Mouse (Mus musculus): ENCODE measurements around the gene Scn2a.

The Scn2a gene

DNA sequence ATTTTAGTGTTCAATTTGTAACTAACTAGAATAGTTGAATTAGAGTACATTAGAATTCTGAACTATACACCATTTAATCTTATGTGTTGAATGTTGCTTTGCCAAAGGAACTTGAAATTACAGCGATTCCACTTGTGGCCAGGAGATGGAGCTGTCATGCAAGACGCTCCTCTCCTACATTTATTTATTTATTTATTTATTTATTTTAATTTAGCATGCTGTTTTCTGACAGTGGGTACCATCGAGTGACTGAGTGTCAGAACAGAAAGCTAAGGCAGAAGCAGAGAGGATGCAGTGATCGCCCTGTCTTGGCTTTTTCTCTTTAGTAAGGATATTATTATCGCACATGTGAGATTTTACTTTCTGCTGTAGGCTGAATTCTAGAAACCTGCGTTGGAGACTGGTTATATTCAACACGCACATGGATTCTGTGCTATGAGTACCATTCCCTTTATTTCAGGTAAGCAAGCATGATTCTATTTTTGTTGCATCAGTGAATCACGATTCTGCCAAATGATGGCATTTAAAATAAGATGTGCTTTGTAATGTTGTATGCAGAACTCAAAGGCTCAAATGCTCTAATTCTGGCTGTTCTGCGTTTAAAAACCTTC, at the start of gene Scn2a:
TSS of gene Scn2a (plus strand) at position 216 of the 611 bp plus-strand sequence.
- peak; percentile 30 for DNase-seq (ENCODE audit: low read depth, low spot score)

DNA sequence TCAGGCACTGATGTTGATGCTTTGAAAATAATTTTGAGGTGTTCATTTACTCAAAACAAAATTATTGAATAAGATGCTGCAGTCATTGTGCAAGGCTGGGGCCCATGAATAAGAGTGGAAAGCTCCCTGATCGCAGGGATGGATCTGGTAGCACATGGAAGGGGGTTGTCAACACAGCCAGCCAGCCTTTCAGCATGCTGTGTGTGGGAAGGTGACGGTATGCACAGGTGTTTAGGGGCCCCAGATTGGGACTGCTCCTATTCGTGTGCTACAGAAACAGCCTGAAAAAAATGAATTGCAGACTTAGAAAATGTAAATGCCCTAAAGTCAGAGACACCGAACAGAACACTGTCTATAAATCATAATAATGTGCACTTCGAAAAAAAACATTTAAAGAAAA, 32.9 kb upstream of the Scn2a start:
- DNase-seq (ENCODE audit: low read depth, low spot score), result no peak

DNA sequence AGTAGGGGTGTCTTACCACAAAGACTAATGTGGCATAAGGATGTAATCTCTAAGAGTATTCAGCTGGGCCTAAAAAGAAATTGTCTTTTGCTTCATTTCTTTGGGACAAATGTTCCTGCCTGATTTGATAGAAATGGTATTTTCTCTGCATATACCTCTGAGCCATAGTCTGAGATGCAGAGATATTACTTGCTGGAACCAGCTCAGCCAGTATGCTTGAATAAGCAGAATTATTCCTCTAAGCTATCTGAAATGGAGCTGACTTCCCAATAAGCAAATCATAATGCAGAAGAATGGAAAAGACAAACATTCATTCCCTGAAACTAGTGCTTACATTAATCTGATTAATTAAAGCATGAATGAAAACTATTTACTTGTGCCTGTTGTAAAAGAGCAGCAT, 12.8 kb upstream of the Scn2a start:
- DNase-seq (ENCODE audit: low read depth, low spot score), result no peak

DNA sequence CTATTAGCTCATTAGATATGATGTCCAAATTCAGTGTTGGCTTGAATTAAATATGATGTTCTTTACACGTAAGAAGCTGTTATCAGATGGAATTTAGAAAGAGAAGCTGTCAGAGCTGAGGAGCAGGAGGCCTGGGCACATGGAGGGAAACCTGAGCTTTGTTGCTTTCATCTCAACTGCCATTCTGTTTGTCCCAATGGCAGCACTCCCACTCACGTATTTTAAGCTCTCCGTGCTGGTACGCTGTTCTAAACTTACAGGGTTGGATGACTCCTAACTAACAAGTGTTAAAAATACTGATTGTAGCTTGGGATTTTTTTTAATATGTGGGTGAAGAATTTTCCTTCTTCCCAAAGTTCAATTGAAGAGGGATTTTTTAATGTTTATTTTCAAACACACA, 8.7 kb upstream of the Scn2a start:
- no peak for DNase-seq (ENCODE audit: low read depth, low spot score)

DNA sequence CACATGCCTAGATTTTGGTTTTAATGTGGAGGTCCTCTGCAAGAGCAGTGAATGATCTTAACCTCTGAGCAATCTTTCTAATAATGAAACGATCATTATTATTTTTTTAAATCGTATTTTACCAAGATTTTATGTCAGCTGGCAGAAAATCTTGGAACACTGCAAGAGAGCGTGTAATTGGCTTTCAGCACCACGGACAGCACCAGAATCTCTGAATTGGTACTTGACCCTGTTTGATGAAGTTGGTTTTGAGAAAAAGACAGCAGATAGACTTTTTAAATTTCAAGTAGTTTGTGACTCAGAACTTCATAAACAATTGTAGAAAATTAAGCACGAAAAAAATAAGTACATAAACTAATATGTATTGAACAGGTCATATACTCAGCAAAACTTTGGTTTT, 790 bp upstream of the Scn2a start:
- DNase-seq (ENCODE audit: low read depth, low spot score), result peak; percentile 57

DNA sequence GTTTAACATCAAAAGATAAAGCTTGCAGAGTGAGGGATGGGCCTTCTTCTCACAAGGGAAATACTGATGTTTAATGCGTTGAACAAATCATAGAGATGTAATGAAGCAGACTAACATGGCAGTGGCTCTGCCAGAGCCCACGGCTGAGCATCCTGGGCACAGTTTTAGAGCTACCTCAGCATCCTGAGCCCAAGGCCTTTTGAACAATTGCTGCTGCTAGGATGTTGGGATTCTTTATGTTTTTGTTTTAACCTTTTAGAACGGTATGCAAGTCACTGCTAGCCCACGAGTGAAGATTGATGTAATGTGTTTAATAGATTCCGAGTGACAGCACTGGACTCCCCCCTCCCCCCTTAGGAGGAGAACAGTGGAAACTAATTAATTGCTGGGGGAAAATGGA, 683 bp downstream of the Scn2a start:
- no peak for DNase-seq (ENCODE audit: low read depth, low spot score)

DNA sequence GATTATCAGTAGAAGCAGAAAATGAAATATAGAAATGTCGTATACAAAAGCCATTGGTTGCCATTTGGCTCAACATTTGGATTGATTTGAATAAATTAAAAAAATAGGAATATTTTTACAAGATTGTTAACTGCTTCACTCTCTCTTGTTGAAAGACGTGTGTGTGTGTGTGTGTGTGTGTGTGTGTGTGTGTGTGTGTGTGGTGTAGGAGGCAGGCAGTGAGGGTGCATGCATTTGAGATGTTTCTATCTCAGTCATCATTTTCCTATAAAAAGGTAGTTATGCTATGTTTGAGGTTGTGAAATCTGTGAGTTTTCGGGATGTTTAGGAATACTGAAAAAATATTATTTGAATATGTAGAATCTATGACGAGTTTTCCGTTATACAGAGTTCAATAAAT, 1.3 kb downstream of the Scn2a start:
- no peak for DNase-seq (ENCODE audit: low read depth, low spot score)

DNA sequence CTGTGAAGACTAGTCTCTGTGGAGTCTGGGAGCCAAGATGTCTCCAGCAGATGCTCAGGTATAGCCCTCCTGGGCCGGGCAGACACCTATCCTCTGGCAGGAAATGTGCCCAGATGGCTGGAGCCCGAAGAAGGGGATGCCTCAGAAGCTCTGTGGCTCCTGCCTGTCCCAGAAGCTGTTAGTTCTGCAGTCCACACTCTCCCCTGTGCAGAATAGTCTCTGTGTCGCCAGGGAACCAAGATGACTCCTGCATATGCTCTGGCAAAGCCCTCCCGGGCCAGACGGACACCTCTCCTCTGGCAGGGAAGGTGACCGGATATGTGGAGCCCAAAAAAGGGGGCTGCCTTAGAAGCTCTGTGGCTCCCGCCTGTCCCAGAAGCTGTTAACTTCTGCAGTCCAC, 32.1 kb downstream of the Scn2a start:
- no peak for DNase-seq (ENCODE audit: low read depth, low spot score)

DNA sequence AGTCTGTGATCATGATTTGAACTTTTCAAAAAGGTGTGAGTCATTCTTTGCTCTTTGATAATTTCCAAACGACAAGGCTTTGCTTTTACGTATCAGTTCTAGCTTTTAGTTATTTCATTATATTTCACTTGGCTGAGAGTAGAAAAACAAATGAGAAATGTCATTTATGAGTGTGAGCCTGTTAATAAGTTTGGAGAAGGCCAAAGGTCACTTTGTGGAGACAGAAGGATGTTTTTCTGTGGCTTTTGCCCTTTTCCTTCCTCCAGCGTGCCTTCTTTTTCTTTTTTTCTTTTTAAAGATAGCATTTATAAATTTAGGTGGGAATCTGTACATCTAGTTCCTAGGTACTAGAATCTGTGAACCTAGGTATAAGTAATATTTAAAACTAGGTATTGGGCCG, 36.5 kb downstream of the Scn2a start:
- no peak for DNase-seq (ENCODE audit: low read depth, low spot score)

DNA sequence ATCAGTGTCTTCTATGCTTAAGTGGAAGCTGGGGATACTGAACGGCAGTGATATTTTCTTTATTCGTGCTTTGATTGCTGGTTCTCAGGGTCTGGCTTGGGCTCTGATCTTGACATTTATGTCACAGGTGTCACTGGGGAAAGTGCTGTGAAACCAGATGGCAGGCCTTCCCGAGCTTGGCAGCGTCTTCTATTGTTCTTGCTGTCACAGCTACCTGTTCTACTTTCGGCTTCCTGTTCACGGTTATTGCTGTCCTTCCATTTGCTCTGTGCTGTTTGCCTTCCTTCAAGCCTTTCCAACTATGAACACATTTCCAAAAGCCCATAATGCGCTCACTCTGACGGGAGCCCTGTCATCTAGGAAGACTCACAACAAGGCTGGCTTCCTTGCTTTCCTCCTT, 37.9 kb downstream of the Scn2a start:
- DNase-seq (ENCODE audit: low read depth, low spot score), result no peak

DNA sequence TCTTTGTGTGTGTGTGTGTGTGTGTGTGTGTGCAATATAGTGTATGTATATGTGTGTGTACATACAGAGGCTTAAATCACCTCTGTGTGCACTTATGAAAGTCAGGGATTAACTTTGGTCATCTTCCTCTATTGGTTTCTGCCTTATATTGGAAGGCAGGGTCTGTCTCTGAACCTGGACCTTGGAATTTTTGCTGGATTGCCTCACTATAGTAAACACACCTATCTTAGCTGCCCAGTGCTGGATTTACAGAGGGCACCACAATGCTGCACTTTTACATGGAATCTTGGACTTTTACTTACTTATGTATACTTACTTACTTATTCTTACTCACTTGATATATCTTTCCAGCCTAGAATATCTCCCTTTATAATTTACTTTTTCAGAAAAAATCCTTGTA, 43.3 kb downstream of the Scn2a start:
- no peak for DNase-seq (ENCODE audit: low read depth, low spot score)

DNA sequence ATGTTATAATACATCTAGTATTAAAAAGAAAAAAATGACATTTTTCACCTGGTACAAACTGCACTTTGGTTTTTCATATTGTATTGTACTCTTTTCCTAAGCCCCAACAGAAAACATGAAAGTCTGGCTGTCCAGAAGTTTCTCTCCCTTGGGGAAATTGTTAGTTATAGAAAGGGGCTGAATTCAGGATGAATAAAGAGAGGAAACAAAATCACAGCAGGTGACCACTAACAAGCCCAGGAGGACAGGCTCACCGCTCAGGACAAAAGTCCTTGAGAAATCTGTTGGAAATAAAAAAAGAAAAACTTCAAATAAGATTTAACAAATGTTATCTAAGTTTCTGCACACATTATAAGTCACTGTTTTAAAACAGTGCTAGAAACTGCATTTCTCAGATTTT, 43.9 kb downstream of the Scn2a start:
- no peak for DNase-seq (ENCODE audit: low read depth, low spot score)

DNA sequence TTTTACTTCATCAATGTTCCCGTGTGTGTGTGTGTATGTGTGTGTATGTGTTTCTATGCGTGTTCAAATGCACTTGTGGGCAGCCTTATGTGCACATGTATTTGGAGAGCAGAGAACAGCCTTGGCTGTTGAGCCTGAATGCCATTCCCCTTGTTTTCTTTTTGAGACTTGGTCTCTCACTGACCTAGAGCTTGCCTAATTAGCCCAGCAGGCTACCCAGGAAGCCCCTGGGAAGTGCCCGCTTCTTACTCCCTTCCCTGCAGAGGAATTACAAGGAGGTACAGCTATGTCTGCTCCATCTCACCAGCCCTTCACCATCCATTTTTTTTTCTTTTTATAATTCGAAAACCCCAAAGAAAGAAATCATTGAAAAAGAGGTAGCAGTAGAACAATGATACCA, 44.6 kb downstream of the Scn2a start:
- DNase-seq (ENCODE audit: low read depth, low spot score), result no peak

DNA sequence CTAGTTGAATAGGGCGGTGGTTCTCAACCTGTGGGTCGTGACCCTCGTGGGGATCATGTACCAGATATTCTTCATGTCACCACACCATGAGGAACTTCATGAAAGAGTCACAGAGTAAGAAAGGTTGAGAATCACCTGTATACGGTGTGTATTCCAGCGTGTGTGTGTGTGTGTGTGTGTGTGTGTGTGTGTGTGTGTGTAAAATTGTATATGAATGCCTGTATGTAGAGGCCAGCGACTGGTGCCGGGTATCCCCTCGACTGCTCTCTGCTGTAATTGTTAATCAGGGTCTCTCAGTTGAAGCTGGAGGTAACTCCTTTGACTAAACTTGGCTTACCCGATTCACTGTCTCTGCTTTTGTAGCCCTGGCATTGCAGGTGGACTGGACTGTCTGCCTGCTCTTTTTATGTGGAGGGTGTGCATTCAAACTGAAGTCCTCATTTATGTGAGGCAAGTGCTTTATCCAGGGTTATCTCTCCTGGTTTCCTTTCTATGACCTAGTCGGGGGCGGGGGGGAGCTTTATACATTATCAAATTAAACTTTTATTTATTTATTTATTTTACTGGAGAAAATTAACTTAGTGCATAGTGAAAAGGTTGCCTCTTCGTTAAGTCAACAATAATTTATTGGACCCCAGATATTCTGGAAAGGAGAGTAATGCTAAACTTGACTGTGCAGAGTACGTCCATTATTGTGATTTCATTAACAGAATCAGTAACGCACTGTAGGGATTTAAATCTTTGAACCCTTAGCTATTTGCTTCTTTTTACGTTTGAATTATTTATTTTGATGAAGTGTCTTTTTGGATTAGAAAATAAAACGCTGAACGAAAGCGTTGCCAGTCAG, 47.2 kb downstream of the Scn2a start:
- no peak for DNase-seq (ENCODE audit: low read depth, low spot score)

DNA sequence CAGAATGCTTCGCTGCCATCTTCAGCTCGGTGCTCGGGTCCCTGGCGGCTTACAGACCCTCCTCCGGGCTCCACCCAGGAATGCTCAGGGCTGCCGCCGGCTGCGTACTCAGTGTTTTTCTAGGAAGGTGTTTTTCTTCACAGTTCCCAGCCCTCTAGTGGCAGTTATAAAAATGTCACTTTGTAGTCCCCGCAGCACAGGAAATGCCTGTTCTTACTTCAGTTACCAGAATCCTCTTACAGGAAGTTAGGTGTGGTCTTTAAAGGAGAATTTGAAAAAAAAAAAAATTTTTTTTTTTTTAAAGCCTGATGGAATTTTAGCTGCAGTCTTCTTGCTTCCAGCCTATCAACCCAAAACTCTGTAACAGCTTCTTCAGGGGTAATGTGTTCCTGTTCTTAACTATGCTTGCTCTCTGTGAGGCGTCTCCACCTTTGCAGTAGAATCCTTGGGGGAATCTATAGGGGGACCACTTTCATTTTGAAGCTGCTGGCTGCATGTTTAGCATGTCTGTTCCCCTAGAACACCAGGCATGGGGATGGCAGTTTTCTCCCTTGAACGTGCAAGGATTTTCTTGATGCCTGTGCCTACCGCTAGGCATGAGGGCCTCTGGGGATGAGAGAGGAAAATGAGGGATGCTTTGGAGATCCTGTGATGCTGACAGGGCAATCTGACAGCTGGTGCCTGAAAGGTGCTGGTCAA, 48.0 kb downstream of the Scn2a start:
- DNase-seq (ENCODE audit: low read depth, low spot score), result peak; percentile 83

DNA sequence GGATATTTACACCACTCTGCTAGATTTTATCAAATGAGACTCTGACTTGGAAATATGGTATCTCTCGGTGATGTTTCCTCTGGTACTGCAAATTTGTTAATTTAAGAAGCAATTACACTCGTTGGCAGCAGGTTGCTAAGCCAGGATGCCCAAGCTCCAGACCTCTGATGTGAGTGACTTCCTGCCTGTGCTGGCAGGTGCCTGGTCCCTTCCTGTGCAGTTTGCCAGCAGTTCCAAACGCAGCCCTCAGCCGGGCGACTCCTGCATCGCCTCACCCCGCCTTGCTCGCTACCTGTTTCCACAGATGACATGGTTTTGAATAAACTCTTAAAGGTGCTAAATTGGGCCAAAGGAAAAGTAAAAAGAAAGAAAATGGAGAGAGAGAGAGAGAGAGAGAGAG, 49.0 kb downstream of the Scn2a start:
- no peak for DNase-seq (ENCODE audit: low read depth, low spot score)

DNA sequence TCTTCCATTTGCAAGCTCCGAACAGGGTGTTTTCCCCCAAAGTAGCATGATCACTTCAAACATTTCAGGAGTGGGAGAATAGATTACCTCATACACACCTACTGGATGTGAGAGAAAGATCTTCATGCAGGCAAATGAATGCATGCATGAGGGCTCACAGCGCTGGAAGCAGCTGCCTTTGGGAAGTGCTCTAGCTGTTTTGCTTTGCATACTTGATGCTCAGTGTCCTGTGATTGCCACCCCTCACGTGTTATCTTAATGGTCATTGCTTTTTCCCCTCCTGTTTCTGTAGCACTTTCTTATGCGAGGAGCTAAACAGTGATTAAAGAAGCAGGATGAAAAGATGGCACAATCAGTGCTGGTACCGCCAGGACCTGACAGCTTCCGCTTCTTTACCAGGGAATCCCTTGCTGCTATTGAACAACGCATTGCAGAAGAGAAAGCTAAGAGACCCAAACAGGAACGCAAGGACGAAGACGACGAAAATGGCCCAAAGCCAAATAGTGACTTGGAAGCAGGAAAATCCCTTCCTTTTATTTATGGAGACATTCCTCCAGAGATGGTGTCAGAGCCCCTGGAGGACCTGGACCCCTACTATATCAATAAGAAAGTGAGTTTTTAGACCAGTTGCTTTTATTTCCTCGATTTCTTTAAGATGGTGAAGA, 49.7 kb downstream of the Scn2a start:
- no peak for DNase-seq (ENCODE audit: low read depth, low spot score)

DNA sequence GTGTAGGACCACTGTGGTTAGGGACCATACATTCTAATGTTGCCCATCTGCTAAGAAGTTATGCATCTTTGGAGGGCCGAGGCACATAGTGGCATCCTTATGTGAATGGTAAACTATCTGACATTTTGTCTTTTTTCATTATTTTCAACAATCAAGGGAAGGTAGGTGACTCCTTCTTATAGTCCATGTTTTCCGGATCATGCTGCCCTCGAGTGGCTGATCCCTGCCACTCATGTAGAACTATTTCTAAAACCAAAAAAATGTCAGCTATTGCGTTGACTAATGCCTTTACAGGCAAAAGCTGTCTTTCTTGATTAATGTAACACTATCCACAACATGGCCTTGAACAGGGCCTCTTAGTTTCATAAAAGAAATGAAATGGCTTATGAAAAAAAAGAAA, 59.0 kb downstream of the Scn2a start:
- no peak for DNase-seq (ENCODE audit: low read depth, low spot score)

DNA sequence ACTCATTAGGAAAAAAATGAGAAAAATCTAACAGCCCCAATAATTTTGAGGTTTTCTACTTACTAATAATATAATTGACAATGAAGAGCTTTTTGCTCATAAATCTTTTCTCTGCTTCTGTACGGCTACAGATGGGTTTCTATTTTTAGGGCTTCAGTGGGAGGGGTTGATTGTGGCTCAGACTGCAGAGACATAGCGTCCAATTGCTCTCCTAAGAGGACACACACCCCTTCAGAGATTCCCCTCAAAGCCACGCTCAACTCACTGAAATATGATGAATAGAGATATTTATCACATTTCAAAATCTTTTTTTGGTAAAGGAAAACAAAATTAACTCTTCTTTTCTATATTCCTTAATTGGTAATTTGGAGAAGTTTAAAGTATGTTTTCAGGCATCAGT, 64.6 kb downstream of the Scn2a start:
- DNase-seq (ENCODE audit: low read depth, low spot score), result no peak

DNA sequence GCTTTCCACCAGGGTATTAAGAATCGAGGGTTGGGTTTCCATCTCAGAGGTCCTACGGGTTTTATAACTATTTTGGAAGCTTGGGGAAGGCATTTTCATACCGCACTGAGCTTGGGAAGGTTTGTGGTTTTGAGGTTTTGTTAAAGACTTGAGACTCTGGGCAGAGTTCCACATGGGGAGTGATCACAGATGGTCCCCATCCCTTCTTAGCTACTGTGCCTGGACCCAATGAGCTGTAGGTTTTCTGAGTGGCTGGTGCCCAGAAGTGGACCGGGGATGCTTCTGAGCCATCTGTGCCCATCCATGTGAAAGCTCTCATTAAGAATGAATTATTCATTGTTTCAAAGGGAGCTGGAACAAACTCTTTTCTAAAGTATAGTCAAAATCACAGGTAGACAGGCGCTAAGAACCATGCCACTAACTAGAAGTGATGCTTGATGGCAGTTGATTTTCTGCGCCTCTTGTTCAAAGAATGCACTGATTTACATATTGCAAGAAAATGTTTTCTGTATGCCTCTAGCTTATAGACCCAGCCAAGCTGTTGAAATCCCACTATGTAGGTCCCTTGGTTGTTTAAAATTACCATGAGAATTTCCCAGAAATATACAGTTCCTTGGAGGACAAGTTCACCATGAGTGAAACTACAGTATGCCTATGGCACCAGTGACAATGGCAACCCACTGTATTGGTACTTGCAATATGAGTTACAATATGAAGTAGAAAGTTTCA, 70.0 kb downstream of the Scn2a start:
- DNase-seq (ENCODE audit: low read depth, low spot score), result no peak

DNA sequence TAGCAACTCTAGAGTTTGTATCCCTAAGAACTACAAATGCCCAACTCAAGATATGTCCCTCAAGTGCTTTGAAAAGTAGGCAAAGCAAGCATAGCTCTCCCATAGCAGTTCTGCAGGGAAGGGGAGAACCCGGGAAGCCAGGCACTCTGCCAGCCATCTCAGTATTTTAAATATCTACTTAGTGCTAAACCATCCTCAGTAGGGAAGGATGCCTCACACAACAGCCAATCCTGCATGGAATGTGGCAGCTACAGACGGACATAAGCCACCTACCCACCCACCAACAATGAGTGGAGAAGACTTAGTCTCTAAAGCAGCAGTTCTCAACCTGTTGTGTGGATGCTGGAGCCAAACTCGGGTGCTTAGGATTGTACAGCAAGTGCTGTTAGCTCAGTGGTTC, 73.9 kb downstream of the Scn2a start:
- DNase-seq (ENCODE audit: low read depth, low spot score), result no peak

DNA sequence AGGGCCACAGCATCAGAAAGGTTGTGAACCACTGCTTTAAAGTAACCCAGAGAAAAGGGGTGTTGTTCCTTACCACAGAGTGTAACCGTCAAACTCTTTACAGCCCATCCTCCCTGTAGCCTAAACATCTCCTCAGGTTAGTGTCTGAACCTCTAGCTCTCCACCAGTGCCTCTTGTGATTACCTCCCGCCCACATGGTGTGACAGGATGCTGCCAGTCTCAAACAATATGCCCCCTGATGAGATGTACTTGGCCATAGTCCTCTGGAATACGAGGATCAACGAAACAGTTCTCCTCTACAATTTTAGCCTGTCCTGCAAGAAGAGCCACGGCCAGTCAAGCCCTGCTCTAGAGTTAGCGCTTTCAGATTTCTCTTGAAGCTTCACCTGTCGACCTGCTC, 74.5 kb downstream of the Scn2a start:
- DNase-seq (ENCODE audit: low read depth, low spot score), result no peak
